Mouse (Mus musculus) liver, embryonic 13.5 days (tissue): ENCODE measurements at regions not wholly inside any gene's neighbourhood (a gene's known extent, or its start where the extent isn't known, plus 50 kb on each side); places are given as distances from the start of the nearest gene placed in this dataset.

ENCODE experiments used
- ATAC-seq: fragments of 200-750 bp; cut with Nextera tagmentation; 2 replicates; pipeline ENCODE4 v1.8.0; 2017; ENCODE audit warnings: low read depth, mild to moderate bottlenecking, moderate number of reproducible peaks, moderate library complexity
- DNase-seq: peaks from one replicate; pipeline ENCODE4 v3.0.0; 2022
- H3K27ac ChIP-seq: fragments of 300-500 bp; sonication (generic); 2 replicates; pipeline ENCODE4 v1.5.1; 2015; ENCODE audit warnings: moderate library complexity, mild to moderate bottlenecking, inconsistent platforms
- H3K27me3 ChIP-seq: fragments of 300-500 bp; sonication (generic); 2 replicates; pipeline ENCODE4 v1.6.1; 2015; ENCODE audit warnings: mild to moderate bottlenecking, inconsistent platforms
- H3K36me3 ChIP-seq: fragments of 300-500 bp; sonication (generic); 2 replicates; pipeline ENCODE4 v1.6.1; 2015; ENCODE audit warnings: mild to moderate bottlenecking, inconsistent platforms
- H3K4me1 ChIP-seq: fragments of 300-500 bp; sonication (generic); replicated peaks from 2 replicates; pipeline ENCODE4 v1.6.1; 2015; ENCODE audit warnings: inconsistent platforms
- H3K4me2 ChIP-seq: fragments of 300-500 bp; sonication (generic); 2 replicates; pipeline ENCODE4 v1.6.1; 2015; ENCODE audit warnings: inconsistent platforms, mild to moderate bottlenecking, moderate library complexity
- H3K4me3 ChIP-seq: fragments of 300-500 bp; sonication (generic); replicated peaks from 2 replicates; pipeline ENCODE4 v1.5.1; 2015; ENCODE audit warnings: mild to moderate bottlenecking, inconsistent platforms
- H3K9ac ChIP-seq: fragments of 300-500 bp; sonication (generic); 2 replicates; pipeline ENCODE4 v1.6.1; 2015; ENCODE audit warnings: mild to moderate bottlenecking, inconsistent platforms
- H3K9me3 ChIP-seq: fragments of 300-500 bp; sonication (generic); replicated peaks from 2 replicates; pipeline ENCODE4 v1.6.1; 2016; ENCODE audit warnings: inconsistent platforms
- WGBS: fragments of 180-500 bp; shearing (Covaris S2); methylation state at CpG from one replicate; pipeline ENCODE4 v1.1.7; 2015; ENCODE audit not compliant: insufficient replicate concordance; 5-methylcytosine and 5-hydroxymethylcytosine counted together

DNA sequence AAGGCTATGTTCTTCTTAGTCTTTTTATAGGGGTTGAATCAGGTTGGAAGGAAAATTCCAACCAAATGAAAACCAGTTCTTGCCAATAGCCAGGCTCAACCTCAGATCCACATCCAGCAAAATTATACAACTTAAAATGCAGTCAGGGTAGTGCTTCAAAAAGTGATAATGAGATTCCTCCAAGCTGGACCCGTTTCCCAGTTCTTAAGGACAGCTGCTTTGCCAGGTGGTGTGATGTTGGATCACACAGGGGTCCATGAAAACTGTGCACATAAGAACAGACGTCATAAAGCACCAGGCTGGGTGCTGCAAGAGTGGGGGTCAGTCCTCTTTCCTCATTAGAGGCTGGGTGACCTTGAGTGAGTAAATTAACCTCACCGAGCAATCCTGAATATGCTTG is 253.9 kb downstream of the Qdpr start:
- DNase-seq (no peak), ATAC-seq (no peak)
- Histone ChIP-seq H3K27me3 (no peaks in the 10 kb centered on the region), H3K4me3 (no peak overlapping the region), H3K27ac (no peak overlapping the region), H3K36me3 (no peaks in the 10 kb centered on the region), H3K4me2 (no peak overlapping the region), H3K4me1 (no peaks in the 10 kb centered on the region), H3K9me3 (no peaks in the 10 kb centered on the region), H3K9ac (no peak overlapping the region)
- 36% methylated on average over 3 of the region's 3 CpGs for WGBS

DNA sequence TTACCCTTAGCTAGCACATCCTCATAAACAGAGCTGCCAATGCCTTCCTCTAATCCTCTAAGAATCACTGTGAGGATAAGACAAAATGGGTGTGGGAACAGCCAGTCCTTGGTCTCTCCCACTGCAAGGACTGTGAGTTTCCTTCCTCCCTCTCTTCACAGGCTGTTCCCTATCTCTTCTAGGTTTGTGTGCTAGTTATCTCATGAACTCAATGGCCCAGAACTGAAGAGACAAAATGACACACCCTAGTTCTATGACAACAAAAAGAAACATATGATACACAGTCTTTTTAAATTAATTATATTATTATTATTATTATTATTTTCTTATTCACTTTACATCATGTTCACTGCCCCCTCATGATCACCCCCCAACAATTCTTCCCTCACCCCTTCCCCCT is 257.7 kb downstream of the Qdpr start:
- no peak overlapping the region for H3K27ac ChIP-seq
- H3K36me3 ChIP-seq = no peaks in the 10 kb centered on the region
- no peak overlapping the region for H3K9ac ChIP-seq
- DNase-seq (no peak), ATAC-seq (no peak)
- no peak overlapping the region for H3K4me3 ChIP-seq
- H3K9me3 ChIP-seq = no peaks in the 10 kb centered on the region
- no peak overlapping the region for H3K4me2 ChIP-seq
- no peaks in the 10 kb centered on the region for H3K27me3 ChIP-seq
- no peaks in the 10 kb centered on the region for H3K4me1 ChIP-seq

DNA sequence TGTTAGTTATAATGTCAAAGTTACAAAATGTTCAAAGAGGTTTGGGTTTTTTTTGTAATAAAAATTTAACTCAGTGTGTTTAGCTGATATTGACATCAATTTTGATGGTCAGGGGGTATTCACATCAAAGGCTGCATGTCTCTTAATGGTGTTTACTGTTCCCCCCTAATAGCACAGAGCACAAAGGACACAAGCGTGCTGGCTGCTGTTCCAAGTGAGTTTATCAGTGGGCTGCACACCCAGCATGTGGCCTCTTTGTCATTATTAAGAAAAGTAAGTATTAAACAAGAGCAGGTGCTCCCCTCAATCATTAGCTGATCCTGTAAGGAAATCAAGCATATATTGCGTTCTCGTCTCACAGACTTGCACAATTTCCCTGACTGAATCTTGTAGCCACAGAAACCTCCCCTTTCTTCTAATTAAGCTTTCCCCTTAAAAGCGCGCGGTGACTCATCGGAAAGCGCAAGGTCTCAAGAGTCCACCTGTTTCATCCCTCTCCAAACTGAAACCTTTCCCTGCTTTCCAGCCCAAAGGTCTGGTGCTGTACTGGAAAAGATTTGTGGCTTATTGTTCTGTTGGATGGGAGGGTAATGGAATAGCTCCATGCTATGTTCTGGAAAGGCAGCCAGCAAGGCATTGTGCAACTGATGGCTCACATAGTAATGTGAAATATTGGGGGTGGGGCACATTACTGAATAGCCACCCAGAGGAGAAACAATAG is 276.8 kb downstream of the Qdpr start:
- no peak overlapping the region for H3K4me3 ChIP-seq
- H3K9me3 ChIP-seq = no peaks in the 10 kb centered on the region
- no peak overlapping the region for H3K4me2 ChIP-seq
- 69% methylated on average over 8 of the region's 8 CpGs for WGBS
- ATAC-seq (no peak), DNase-seq (no peak)
- H3K27ac ChIP-seq = no peak overlapping the region
- no peak overlapping the region for H3K9ac ChIP-seq
- no peaks in the 10 kb centered on the region for H3K36me3 ChIP-seq
- H3K27me3 ChIP-seq = no peaks in the 10 kb centered on the region
- H3K4me1 ChIP-seq = no peaks in the 10 kb centered on the region

DNA sequence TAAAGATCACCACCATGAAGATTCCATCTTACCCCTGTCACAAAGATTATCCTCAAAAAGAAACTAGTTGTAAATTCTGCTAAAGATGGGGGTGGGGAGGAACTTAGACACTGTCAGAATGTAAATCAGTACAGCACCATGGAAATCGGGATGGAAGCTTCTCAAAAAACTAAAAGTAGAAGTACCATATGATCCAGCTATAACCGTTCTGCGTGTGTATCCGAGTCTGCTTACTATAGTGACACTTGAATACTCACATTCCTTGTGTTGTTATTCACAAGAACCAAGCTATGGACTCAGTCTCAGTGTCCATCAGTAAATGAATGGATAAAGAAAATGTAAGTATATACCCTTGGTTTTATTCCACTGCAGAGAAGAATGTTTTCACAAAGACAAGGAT is 290.8 kb downstream of the Qdpr start:
- H3K4me2 ChIP-seq = no peak overlapping the region
- ATAC-seq (no peak), DNase-seq (no peak)
- no peaks in the 10 kb centered on the region for H3K9me3 ChIP-seq
- WGBS = 65% methylated on average over 4 of the region's 4 CpGs
- H3K4me1 ChIP-seq = no peaks in the 10 kb centered on the region
- H3K27me3 ChIP-seq = no peaks in the 10 kb centered on the region
- no peak overlapping the region for H3K4me3 ChIP-seq
- H3K9ac ChIP-seq = no peak overlapping the region
- no peaks in the 10 kb centered on the region for H3K36me3 ChIP-seq
- no peak overlapping the region for H3K27ac ChIP-seq

DNA sequence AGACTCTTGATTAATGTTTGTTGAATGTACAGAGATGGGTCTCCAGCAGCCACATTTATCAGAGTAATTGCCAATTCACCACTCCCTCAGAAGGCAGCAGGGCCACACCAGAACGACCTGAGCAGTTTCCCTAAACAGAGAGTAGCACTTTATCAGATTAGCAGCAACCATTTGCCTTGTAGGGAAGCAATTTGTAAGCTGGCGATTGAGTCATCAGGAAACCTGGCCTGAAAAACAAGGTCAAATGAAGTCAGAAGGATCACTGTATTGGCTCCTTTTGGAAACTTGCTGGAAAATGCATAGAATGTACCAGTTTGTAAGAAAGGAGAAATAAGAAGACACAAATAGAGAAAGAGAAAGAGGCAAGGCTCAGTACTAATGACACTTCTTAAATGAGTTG is 295.1 kb downstream of the Qdpr start:
- DNase-seq (no peak), ATAC-seq (no peak)
- WGBS = 24% methylated on average over 2 of the region's 2 CpGs
- no peaks in the 10 kb centered on the region for H3K4me1 ChIP-seq
- H3K27ac ChIP-seq = no peak overlapping the region
- no peaks in the 10 kb centered on the region for H3K36me3 ChIP-seq
- no peak overlapping the region for H3K4me2 ChIP-seq
- H3K9me3 ChIP-seq = no peaks in the 10 kb centered on the region
- H3K27me3 ChIP-seq = no peaks in the 10 kb centered on the region
- no peak overlapping the region for H3K9ac ChIP-seq
- H3K4me3 ChIP-seq = no peak overlapping the region

DNA sequence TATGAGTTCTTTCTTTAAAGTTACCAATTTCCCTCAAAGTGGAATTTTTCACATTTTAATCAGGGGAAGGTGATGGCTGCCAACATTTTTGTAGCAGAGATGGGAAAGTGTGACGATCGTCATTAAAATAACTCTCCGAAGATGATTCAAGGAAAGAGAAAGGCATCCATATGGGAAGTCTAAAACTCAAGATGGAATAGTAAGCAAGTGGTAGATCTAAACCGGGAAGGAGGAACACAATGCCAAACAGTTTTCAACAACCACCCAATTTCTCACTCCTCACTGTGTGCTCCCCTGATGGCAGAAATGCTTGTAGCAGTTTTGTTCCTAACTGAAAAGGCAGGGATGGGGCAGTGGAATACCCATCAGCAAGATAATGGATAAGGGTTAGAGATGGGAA is 305.9 kb downstream of the Qdpr start:
- ATAC-seq (no peak), DNase-seq (no peak)
- Histone ChIP-seq H3K4me3 (no peak overlapping the region), H3K4me2 (no peak overlapping the region), H3K9me3 (no peaks in the 10 kb centered on the region), H3K27me3 (no peaks in the 10 kb centered on the region), H3K9ac (no peak overlapping the region), H3K4me1 (no peaks in the 10 kb centered on the region), H3K36me3 (no peaks in the 10 kb centered on the region), H3K27ac (no peak overlapping the region)
- 74% methylated on average over 4 of the region's 4 CpGs for WGBS

DNA sequence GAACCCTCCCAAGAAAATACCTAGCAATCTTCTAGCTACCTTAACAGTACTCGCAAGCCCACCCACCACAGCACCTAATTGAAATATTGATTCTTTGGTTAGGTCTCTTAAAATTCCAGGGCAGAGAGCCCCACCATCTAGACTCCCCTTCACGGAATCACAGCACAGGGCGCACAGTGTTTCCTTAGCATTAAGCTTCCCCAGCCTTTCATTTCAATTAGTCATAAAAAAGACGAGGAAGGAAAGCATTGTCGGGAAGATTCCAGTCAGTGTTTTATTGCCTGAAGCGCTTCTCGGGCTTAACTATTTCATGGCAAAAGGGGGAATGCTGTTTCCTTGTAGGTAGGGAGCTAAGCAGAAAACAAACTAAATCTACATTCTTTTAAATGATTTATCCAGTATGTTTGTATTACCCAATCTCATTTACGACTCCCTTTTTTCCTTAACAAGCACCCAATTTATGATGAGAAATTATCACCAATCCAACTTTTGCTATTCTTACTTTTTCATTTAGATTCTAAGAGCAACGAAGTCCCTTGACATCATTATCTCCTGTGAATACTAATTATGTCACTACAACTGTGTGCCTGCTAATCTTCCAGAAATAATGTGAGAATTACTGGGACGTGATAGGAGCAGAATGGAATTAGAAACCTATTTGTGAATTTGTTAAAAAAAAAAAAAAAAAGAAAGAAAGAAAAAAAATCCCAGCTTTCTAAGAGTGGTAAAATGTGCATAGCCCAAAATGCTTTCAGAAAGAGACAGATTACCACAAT is 312.6 kb downstream of the Qdpr start:
- 50% methylated on average over 10 of the region's 10 CpGs for WGBS
- H3K4me2 ChIP-seq = no peak overlapping the region
- H3K9ac ChIP-seq = no peak overlapping the region
- DNase-seq (no peak), ATAC-seq (no peak)
- no peaks in the 10 kb centered on the region for H3K9me3 ChIP-seq
- no peak overlapping the region for H3K27ac ChIP-seq
- H3K36me3 ChIP-seq = no peaks in the 10 kb centered on the region
- no peaks in the 10 kb centered on the region for H3K4me1 ChIP-seq
- H3K4me3 ChIP-seq = no peak overlapping the region
- H3K27me3 ChIP-seq = no peaks in the 10 kb centered on the region

DNA sequence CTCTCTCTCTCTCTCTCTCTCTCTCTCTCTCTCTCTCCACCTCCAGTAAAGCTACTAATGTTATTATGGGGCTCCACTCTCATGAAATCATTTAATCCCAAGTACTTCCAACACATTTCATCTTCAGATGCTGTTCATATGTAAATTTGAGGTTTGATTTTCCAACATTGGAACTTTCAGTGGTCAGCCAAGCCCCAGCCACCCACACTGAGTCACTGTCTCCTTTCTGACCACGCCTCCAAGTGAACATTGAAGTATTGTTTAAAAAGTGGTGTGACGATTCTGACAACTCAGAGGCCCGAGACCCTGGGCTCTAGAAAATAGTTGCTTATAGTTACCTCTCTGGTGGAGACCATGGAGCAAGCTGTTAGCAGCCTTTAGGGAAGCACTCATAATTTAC is 313.3 kb downstream of the Qdpr start:
- Histone ChIP-seq H3K27me3 (no peaks in the 10 kb centered on the region), H3K27ac (no peak overlapping the region), H3K9me3 (no peaks in the 10 kb centered on the region), H3K9ac (no peak overlapping the region), H3K36me3 (no peaks in the 10 kb centered on the region), H3K4me1 (no peaks in the 10 kb centered on the region), H3K4me3 (no peak overlapping the region), H3K4me2 (no peak overlapping the region)
- ATAC-seq (no peak), DNase-seq (no peak)
- WGBS = 26% methylated on average over 3 of the region's 3 CpGs

DNA sequence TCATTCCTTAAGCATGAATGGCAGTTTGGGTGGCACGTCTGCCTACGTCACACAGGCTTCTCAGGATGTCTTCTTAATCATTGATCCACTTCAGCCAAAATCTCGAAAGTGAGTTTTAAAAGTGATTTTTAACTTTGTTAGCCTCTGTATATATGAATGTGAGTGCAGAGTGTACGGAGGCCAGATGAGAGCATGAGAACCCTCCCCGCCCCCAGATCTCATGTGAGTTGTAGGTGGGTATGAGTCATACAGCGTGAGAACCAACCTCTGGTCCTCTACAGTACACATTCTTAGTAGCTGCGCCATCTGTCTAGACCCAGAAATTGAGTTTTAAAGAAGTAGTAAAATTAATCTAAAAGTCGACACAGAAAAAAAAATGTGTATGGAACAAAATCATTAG is 322.1 kb downstream of the Qdpr start:
- H3K4me3 ChIP-seq = no peak overlapping the region
- H3K4me2 ChIP-seq = no peak overlapping the region
- no peak for DNase-seq
- 64% methylated on average over 8 of the region's 8 CpGs for WGBS
- no peaks in the 10 kb centered on the region for H3K27me3 ChIP-seq
- H3K4me1 ChIP-seq = no peaks in the 10 kb centered on the region
- no peaks in the 10 kb centered on the region for H3K9me3 ChIP-seq
- no peak overlapping the region for H3K27ac ChIP-seq
- no peak for ATAC-seq
- no peak overlapping the region for H3K9ac ChIP-seq
- H3K36me3 ChIP-seq = no peaks in the 10 kb centered on the region

DNA sequence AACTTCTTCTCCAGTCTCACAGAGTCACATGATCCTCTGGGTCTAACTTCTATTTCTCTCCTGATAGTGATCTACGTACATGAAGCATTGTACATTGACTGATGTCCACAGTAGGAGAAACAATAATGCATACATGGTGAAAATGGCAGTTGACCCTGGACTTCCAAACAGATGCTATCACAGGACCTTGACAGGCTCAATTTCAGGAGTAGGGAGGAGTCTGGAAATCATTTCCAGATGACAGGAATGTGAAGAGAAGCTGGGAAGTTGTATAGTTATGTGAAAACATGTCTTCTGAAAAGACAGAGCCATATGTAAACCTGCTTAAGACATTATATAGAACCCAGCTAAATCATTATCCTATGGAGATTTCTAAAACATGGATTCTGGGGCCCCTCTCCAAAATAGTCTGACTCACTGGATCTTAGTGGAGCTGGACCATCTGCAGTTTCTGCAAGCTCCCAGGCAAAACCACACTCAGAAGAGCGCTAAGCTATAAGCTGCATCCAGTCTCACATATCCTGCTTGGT is 322.3 kb upstream of the Ldb2 start:
- ATAC-seq (no peak), DNase-seq (no peak)
- no peaks in the 10 kb centered on the region for H3K9me3 ChIP-seq
- WGBS = 55% methylated on average over 2 of the region's 2 CpGs
- H3K4me3 ChIP-seq = no peak overlapping the region
- no peaks in the 10 kb centered on the region for H3K36me3 ChIP-seq
- H3K27ac ChIP-seq = no peak overlapping the region
- no peaks in the 10 kb centered on the region for H3K27me3 ChIP-seq
- H3K4me2 ChIP-seq = no peak overlapping the region
- H3K9ac ChIP-seq = no peak overlapping the region
- no peaks in the 10 kb centered on the region for H3K4me1 ChIP-seq

DNA sequence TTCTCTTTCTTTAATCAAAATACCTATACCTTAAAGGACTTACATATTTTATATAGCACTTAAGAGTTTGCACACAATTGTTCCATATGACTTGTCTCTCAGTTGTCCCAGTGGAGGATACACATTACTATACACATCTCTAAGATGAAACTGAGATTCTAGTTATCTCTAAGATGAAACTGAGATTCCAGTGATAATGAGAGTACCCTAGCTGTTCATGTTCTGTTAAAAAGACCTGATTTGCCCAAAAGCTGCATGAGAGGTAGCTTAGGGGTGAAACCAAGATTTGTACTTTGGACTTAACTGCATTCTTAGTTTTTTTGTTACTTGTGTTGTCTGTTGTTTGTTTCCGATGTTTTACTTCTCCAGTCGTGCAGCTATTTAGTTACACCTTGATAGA is 320.3 kb upstream of the Ldb2 start:
- DNase-seq = no peak
- Histone ChIP-seq H3K36me3 (no peaks in the 10 kb centered on the region), H3K27ac (no peak overlapping the region), H3K4me2 (no peak overlapping the region), H3K4me3 (no peak overlapping the region), H3K4me1 (no peaks in the 10 kb centered on the region), H3K9me3 (no peaks in the 10 kb centered on the region), H3K27me3 (no peaks in the 10 kb centered on the region), H3K9ac (no peak overlapping the region)
- WGBS = 73% methylated on average over 2 of the region's 2 CpGs
- no peak for ATAC-seq

DNA sequence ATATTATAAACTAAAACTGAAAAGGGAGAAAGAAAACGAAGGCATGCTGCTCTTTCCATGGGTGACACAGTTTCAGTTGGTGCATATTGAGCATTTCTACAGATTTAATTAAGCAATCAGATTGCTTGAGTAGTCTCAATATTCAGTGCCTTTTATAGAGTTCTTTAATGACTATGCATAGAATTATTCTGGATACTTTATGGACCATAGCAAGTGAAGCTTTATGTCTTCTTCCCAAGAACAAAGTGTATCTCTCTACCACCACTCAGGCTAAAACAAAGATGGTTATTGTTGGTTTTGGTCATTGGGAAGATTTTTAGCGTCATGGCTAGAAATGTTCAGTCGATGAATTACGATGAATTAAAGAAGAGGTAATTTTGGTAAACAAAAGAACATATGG is 311.8 kb upstream of the Ldb2 start:
- no peak for ATAC-seq
- DNase-seq = no peak
- WGBS = 64% methylated on average over 4 of the region's 4 CpGs
- Histone ChIP-seq H3K4me2 (no peak overlapping the region), H3K9me3 (no peaks in the 10 kb centered on the region), H3K4me3 (no peak overlapping the region), H3K27me3 (no peaks in the 10 kb centered on the region), H3K4me1 (no peaks in the 10 kb centered on the region), H3K27ac (no peak overlapping the region), H3K36me3 (no peaks in the 10 kb centered on the region), H3K9ac (no peak overlapping the region)
